Mouse (Mus musculus) cerebellum, adult 9-10 months (tissue): ENCODE results near the gene Usp51.
A peak's percentile ranks its signal among the peaks of the same experiment; 100 is the strongest.
"Not testable (repeated sequence)": the region's sequence is repeated elsewhere in the genome, so short reads cannot be mapped to it uniquely, and the experiment has no call there.

Experiments
- DNase-seq: peaks from one replicate; pipeline ENCODE4 v3.0.0; 2022

Usp51 gene

DNA sequence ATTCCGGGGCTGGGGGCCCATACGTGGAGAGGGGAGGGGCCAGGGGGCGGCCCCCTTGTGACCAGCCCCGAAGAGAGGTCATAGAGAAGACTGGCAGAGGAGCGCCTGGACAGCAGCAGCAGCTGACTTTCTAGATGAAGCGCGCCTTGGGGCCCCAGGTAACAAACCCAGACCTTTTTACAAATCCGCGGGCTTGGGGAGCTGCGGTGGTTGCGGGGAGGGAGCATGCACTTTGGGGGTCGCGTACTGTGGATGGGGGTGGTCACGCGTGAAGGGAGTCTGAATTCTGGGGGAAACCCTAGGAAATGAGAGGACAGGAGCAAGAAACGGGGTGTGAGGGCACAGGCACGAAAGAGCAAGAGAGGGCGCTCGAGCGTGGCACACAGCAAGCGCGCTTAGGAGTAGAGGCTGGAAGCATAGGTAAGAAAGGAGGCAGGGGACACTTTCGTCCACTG lies at the start of gene Usp51:
Gene Usp51, plus strand, starts transcription at position 83 of the 455 bp plus-strand sequence.
- DNase-seq: peak; percentile 73

DNA sequence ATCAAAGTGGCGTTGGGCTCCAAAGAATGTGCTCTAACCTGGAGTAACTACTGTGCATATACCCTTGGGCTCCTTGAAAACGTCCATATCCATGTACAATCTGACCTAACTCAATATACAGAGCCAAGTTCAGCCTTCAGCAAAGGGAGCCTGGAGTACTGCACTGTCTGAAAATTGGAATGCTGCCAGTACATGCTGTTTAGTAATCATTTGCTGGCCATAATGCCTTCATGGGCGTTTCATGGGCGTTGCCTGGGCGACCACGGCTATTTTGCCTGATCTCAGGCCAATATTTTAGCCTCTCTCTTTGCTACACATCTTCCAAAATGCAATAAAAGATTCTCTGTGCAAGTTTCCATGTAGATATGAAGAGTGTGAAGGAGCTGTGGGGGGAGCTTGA lies 36.7 kb upstream of the Usp51 start:
- DNase-seq: no peak

DNA sequence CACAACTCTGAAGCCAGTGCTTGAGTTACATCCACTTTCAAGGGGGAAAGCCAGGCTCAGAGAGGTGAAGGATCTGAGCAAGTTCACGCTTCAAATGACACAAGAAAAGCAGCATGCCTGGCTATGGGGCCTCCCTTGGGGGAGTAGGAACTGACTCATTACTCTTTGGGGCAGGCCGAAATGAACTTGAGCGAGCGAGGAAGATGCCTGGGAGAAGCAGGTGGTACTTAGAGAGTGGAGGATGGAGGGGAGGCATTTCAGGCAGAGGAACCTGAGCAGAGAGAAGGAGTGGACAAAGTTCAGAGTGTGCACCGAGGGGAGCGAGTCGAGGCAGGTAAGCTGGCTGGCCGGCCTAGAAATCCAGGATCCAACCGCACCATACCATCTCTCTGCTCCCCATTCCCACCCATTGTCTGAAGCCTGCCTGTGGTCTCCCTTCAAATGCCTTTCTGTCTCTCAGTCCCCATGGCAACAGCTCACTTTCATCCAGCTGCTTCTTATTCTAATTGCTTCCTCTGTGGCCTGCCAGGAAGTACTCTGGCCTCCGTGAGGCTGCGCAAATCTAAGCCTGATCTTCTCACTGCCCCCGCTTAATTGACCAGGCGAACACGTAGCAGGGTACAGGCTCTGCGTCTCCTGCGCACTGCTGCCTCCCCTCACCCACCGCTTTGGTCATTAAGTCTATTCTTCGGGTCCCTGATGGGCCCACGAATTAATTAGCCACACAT lies 32.6 kb upstream of the Usp51 start:
- not testable (repeated sequence) for DNase-seq

- peak; percentile 28 for DNase-seq
Observed at GRCm38 (mm10) chrX:152974204-152974661, 32.0 kb upstream of the Usp51 start.

DNA sequence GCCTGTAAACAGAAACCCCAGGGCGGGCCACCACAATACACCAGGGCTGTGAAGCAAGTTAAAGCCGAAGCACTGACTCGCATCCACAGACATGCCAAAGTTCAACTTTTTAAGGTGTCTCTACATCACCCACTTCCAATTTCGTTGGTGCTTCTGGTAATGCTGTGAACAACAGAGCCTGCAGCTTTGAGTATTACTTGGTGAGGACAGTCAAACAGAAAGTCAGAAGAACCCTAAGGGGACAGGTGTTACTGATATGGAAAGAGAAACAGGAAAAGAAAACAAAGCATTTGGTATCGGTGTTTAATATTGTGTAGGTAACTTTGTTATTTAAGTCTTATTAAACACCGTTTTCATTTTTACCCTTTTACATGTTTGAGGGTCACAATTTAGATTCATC lies 29.7 kb upstream of the Usp51 start:
- DNase-seq: no peak

- no peak for DNase-seq
Observed at GRCm38 (mm10) chrX:152985009-152985408, 21.3 kb upstream of the Usp51 start.

DNA sequence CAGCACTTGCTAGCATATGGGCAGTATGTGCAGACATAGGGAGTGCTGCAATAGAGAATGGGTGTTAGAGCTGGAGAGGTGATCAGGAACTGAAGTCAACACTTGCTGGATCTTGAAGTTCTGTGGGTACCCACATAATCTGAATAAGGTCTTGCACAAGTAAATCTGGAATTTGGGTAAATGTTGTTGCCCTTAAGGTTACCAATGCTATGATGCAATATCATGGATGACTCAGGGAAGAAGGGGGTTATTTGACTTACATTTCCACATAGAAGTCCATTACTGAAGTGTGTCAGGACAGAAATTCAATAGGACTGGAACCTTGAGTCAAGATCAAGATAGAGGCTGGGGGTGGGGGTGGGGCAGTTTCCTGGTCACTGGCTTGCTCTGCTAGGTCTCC lies 16.4 kb upstream of the Usp51 start:
- not testable (repeated sequence) for DNase-seq

GRCm38 (mm10) chrX:152996105-152996504 lies 10.2 kb upstream of the Usp51 start:
- not testable (repeated sequence) for DNase-seq

GRCm38 (mm10) chrX:153007021-153007684 lies 884 bp downstream of the Usp51 start:
- peak; percentile 60 for DNase-seq

- no peak for DNase-seq
Observed at GRCm38 (mm10) chrX:153007685-153008047, 1.4 kb downstream of the Usp51 start.

DNA sequence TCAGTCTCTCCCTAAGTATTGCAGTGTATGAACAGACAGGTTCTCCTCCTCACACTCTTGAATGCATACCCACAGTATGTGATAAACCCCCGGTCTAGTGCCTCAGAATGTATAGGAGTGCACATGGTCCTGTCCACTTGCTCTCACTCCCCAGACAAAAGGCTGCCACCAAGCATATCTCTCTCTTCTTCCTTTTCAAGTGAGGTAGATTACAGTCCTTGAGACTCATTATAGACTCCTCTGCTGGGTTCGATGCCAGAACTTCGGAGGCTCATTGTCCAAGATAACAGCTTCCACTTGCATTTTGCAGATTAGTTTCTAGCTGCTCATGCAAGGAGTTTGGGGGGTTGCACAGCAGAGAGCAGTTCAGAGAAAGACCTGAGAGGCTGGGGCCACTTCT lies 19.0 kb downstream of the Usp51 start:
- not testable (repeated sequence) for DNase-seq

DNA sequence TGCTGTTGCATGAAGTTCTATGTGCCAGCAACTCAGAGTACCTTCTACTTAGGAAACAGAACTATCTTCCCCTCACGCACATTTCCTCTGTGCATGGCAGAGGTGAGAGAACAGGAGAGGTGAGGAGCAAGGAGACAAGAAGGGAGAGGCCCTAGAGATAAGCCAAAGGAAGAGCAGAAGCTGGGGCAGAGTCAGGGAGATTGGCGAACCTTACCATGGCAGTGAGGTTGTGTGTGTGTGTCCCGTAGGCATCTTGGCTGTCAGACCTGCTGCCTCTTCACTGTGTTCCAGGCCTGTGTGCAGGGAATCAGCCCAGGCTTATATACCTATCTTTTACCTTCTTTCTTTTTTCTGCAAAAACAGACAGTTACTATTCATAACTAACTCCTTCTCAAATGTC lies 19.4 kb downstream of the Usp51 start:
- not testable (repeated sequence) for DNase-seq

DNA sequence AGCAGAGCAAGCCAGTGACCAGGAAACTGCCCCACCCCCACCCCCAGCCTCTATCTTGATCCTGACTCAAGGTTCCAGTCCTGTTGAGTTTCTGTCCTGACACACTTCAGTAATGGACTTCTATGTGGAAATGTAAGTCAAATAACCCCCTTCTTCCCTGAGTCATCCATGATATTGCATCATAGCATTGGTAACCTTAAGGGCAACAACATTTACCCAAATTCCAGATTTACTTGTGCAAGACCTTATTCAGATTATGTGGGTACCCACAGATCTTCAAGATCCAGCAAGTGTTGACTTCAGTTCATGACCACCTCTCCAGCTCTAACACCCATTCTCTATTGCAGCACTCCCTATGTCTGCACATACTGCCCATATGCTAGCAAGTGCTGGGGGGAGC lies 25.3 kb downstream of the Usp51 start:
- DNase-seq: not testable (repeated sequence)

DNA sequence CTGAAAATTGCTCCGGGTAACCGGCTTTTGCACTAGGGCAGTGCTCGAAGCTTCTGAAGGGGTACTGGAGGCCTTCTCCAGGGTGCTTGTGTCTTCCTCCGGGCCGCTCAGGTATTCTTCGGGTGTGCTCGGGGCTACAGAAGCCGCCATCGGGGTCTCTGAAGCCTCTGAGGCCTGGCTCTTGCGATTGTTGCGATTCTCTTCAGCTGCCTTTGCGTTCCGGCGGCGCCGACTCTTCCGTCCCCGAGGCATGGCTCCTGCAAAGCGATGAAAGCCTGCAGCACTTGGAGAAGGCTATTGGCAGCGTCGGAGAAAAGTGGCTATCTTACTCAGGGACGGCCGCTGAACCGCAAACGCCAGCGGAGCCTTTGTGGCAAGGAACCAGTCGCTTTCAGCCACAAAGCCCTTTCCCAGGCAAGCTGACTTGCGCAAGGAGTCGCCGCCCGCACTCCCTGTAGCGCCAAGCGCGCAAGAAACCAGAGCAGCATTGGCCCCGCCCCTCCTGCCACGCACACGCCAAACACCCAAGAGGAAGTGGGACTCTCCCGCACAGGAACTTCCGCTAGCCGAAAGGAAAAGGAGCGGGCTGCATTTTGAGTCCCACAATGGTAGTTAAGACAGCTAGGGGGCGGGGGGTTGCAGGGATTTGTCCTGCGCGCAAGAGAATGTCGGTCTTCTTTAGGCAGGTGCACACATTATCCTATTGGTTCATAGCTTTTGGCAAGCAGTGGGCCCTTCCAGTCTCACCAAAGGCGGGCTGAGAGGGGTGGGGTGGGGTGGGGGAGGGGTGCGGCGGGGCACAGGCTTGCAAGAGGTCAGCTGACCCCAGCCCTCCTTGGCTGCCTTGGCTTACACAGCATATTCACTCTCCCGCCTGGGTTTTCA lies 31.1 kb downstream of the Usp51 start, which contains the start of gene Mageh1:
Gene Mageh1, minus strand, starts transcription at position 489 of the 885 bp plus-strand sequence.
- DNase-seq: peak; percentile 88

DNA sequence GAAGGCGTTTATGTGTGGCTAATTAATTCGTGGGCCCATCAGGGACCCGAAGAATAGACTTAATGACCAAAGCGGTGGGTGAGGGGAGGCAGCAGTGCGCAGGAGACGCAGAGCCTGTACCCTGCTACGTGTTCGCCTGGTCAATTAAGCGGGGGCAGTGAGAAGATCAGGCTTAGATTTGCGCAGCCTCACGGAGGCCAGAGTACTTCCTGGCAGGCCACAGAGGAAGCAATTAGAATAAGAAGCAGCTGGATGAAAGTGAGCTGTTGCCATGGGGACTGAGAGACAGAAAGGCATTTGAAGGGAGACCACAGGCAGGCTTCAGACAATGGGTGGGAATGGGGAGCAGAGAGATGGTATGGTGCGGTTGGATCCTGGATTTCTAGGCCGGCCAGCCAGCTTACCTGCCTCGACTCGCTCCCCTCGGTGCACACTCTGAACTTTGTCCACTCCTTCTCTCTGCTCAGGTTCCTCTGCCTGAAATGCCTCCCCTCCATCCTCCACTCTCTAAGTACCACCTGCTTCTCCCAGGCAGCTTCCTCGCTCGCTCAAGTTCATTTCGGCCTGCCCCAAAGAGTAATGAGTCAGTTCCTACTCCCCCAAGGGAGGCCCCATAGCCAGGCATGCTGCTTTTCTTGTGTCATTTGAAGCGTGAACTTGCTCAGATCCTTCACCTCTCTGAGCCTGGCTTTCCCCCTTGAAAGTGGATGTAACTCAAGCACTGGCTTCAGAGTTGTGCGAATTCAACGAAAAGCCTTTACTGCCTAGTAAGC lies 31.9 kb downstream of the Usp51 start:
- not testable (repeated sequence) for DNase-seq
